Mouse (Mus musculus) thymus, postnatal 10 days (tissue): ENCODE data around the gene Igfbp7.

Experiments
- DNase-seq, 2 experiments: peaks; one replicate each; pipeline ENCODE4 v3.0.0; 2021; ENCODE audit warnings: low spot score in 2 of 2

The Igfbp7 gene

DNA sequence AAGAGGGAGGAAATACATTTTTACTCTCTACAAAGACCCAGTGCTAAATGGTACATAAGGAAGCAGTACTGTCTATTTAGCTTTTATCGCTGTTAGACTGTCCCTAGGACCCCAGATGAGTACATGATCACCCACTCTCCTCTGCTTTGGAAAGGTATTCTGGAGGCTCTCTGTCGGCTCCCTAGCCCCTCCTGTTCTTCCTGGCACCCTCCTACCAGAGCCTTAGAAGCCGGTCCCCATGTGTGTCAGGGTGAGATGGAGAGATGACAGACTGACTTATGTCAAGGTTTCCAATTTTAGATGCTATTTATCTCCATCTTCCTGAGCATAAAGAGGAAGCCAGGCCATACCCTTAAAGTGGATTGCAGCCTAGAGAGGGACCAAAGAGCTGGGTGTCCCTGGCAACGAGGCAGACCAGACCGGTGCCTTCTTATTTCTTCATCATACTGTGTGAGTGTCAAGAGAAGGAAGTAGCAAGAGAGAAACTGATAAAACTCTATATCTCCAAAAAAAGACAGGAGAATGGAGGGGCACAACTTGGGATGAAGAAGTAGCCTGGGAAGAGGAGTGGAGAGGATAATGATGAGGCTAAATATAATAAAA, 2.3 kb downstream of the Igfbp7 start:
- no peak for DNase-seq

- DNase-seq = no peak
Measured at GRCm38 (mm10) chr5:77404941-77405340, 2.9 kb downstream of the Igfbp7 start.

DNA sequence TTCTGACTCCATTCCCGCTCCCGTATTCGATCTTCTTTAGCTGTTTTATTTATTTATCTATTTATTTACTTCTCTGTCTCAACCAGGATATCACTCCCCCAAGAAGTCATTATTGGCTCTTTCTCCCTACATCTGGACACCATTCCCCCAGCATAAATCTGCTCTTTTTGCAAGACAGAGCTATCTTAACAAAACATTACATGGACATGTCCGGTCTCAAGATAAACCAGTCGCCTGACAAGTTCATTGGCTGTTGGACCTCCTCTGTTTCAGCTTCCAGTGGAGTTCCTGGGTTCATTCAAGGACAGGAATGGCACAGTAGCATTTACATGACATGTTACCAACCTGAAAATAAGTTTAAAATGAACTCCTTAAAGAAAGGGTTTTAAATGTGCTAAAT, 4.9 kb downstream of the Igfbp7 start:
- DNase-seq = no peak

DNA sequence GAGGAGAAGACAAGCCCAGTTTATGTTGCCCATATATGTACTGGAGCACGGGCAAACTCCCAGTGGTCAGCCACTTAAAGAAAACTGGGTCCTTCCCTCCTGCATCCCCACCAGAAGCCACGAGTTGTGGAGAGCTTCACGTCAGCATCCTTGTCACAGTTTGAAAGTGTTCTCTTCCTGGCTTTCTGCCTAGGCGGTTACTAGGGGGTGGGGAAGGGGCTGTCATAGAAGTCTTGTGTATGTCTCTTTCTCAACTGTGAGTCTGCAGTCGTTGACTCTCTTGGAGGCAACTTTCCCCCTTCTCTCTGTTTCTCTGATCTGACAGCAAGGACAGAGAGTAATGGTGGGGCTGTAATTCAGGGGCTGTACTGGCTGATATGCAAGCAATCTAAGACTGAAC, 5.7 kb downstream of the Igfbp7 start:
- DNase-seq = no peak

DNA sequence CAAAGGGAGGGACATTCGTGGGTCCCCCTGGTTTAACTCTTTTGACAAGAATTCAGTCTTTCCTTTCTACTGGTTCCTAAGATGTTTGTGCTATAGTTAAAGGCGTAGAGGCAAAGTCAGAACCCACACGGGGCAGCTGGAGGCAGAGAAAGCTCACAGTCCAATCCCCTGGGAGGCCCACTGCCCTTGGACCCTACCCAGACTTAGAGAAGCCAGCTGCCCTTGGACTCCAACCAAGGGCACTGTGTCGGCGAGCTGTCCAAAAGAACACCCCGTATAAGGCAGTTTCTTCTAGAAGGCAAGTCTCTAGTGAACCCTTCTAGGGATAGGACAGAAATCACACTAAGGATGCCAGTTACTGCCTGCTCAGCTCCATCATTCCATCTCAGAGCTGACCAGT, 7.0 kb downstream of the Igfbp7 start:
- no peak for DNase-seq

DNA sequence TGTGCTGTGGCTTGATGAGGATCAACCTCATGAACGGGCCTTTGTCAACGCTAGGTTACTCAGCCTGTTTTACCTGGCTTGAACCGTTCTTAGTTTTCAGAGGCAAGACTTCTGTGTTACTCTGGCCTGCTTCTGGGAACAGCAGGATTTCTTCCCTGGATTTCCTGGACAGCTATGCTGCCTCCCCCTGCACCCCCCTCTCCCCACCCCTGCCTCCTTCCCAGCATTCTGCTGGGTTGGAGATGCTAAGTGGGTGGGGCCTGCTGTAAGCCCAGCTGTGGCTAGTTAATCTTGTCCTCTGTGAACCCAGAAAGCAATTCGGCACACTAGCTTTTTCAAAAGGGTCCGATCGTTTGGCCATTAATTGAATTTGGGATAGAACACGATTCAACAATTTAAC, 7.7 kb downstream of the Igfbp7 start:
- DNase-seq = no peak

- no peak for DNase-seq
Measured at GRCm38 (mm10) chr5:77399076-77399475, 8.8 kb downstream of the Igfbp7 start.

DNA sequence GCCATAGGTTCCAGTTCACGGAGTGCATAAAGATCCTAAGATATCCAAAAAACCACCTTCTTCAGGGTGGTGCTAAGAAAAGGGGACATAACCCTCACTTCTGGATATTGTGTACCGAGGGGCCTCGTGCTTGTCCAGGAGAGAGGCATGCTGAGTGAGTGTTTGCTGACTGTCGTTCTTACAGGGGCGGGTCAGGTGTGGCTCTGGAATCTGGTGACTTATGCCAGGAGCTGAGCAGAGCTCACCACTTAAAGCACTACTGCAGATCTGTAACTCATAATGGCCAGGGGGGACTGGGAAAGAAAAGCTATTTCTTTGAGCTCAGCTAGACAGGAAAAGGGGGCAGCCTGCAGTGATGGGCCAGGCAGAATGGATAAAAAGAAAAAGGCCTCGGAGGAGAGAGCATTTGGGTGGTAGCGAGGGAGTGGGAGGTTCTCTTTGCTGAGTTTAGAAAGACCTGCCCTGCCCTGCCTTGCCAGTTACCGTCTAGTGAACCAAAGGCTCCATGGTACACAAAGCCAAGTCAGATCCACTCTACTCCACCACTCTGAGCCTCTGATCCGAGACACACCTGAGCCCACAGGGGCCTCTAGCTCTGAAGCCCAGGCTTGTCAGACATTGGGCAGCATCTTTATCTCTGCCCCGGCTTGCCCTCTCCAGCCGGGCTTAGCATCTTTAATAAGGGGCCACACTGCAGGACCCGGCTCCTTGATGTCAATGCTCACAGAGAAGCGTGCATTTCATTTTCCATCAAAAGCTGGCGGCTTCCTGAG, 9.4 kb downstream of the Igfbp7 start:
- DNase-seq = no peak

DNA sequence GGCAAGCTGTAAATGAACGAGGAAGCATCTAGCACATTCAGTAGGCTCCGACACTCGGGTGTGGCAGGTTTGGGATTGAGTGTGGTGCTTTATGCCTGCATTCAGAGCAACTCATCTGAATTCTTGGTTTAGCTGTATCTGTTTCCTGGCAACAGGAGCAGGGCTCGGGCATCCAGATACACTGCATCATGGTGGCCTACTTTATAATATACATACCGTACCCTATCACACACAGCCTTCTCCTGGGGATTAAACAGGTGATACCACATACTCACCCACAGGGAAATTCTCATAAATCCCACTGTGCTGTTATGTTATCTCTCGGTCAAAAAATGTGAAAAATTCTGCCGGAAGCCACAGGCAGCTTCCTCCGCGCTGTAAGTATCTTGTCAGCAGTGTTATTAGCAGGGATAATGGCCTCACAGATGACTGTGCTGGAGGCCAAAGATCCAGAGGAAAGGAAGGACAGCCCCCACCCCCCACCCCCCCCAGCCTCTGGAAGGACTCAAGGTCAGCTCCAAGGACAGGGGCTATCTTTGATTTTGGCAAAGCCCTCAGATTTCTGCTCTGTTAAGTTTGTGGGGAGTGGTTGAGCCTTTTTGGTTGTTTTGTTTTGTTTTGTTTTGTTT, 13.7 kb downstream of the Igfbp7 start:
- DNase-seq = no peak

GRCm38 (mm10) chr5:77393094-77393619, 14.7 kb downstream of the Igfbp7 start:
- DNase-seq = no peak

DNA sequence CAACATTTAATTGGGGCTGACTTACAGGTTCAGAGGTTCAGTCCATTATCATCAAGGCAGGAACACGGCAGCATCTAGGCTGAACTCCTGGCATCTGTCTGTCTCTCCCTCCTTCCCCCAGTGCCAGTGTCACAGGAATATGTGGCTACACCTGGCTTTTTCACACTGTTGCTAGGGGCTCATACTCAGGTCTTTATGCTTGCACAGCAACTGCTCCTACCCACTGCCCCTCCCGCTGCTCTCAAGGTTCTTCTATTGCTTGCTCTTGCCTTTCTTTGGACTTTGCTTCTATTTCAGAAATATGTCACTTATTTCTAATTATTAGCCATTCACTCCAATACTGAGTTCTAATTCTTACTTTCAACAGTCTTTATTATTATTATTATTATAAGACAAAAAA, 17.6 kb downstream of the Igfbp7 start:
- no peak for DNase-seq

DNA sequence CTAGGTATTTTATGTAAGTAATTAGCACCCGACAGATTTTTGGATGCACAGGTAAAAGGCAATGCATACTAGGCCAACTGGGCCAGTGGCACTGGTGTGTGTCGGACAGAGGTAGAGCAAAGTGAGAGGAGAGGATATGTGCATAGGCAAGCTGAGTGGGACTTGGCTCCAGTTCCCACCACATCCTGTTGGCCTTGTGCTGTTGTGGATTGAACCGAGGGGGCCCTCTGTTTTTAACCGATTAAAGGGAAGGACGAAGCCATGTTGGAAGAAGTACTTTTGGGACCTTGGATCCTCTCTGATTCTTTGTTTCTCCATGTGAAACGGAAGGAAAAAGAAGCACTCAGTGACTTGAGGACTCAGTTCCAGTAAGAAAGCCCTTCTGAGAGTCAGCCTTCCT, 19.5 kb downstream of the Igfbp7 start:
- DNase-seq = no peak

DNA sequence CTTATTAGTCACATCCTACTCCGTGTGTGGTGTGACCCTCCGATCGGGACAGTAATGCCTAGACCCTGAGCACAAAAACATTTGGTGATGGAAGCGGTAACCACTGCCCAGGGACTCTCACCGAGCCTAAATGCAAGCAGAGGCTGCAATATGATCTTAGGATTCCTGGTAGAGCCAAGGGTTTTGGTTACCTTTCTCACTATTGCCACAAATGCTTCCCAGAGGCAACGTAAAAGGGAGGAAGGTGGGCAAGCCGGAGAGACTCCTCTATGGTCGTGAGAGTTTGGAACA, 20.5 kb downstream of the Igfbp7 start:
- no peak for DNase-seq

GRCm38 (mm10) chr5:77386596-77387413, 21.0 kb downstream of the Igfbp7 start:
- no peak for DNase-seq

DNA sequence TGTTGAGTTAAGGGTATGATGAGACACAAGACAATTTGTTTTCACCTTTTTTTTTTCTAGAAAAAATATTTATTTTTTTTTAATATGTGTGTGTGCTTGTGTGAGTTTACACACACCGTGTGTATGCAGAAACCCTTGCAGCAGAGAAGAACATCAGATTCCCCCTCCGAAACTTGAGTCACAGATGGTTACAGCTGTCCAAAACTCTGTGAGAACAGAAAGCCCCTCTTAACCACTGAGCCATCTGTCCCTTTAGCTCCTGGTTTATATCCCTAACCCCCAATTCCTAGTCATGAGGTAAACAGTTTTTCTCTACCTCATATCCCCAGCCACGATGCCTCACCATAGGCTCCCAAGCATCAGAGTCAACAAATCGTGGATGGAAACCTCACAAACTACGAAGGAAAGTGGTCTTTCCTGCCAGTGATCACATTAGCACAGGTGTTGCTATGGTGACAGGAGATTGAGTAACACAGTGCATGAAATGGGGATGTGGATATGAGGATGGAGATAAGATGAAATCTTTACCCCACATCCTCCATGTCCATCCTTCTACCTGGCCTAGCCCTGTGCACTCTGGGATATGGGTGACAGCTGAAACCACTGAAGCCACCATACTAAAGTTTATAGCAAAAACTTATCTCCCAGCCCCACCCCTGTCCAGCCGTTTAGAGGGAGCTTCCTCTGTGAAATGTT, 21.8 kb downstream of the Igfbp7 start:
- no peak for DNase-seq

DNA sequence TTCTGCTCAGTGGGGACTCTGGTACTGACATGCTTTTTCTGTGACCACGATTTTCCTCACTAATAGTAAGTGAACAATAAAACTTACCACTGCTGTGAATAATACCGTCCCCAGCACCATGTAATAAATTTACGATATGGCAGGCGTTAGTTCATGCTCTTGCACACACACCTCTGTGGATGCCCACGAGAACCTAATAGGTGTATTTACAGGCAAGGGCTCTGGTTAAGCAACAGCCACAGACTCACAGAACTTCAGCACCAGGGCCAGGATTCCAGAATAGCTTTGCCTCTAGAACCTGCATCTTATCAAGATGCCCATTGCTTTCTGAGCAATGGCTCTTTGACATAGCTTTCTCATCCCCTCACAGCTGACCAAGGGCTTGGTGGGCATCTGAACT, 22.6 kb downstream of the Igfbp7 start:
- no peak for DNase-seq

DNA sequence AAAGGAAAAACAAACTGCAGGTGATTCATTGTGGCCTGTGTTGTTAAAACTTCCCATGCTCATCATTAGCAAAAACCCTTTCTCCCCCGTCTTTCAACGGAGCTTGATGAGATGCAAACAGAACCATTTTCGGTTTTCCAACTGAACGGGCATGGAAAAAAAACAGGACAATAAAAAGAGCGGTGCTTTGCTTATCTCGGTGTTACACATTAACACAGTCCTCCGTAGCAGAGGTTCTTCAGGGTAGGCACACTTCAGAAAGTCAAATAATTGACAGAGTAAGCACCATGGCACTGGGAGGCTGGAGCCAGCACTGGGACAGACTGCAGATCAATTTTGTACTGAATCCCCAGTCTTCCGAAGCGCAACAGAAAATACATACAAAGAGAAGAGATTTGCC, 23.1 kb downstream of the Igfbp7 start:
- no peak for DNase-seq

GRCm38 (mm10) chr5:77383799-77384554, 23.9 kb downstream of the Igfbp7 start:
- no peak for DNase-seq

DNA sequence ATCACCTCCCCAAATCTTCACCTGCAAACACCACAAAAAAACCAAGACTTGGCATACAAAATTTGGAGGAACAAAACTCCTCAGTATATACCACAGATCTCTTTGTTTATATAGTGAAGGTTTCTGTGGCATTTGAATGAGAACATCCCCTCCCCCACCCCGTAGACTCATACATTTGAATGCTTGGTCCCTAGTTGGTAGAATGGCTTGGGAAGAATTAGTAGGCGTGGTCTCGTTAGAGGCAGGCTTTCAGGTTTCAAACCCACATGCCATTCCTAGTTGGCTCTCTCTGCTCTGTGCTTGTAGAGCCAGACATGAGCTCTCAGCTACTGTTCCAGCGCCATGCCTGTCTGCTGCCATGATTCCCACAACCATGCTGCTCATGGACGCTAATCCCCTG, 26.2 kb downstream of the Igfbp7 start:
- DNase-seq = no peak

- no peak for DNase-seq
Measured at GRCm38 (mm10) chr5:77381283-77381682, 26.6 kb downstream of the Igfbp7 start.

DNA sequence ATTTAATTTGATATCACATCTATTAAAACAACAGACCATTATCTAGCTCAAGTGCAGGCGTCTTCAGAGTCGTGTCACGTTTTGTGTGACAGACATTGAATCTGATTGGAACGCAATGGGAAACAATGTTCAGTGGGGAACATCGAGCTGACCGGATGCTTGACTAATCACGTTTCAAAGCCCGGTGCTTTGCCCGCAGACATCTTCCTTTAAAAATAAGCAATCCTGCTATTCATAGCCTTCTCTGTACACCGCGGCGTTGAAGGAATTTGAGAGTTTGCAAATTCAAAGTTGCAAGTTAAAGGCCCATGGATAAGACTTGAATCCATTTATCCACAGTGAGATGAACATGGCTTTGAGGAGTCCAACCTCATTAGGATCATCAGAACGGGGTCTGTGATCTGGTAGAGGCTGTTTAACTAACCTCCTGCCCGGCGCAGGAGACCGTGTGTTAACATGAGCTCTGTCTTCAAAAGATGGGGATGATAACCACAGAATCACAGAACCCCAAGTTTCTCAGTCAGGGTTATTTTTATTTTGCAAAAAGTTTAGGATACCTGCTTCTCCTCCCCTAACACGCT, 27.4 kb downstream of the Igfbp7 start:
- DNase-seq = no peak
